Mouse (Mus musculus) stomach, embryonic 14.5 days (tissue): ENCODE measurements around the gene Ankrd34a. TPM values are rescaled to one million over a fixed set of nuclear protein-coding genes. Genes with fewer than 3 reads are reported as not detected.

ENCODE experiments used
- ATAC-seq: fragments of 200-750 bp; cut with Nextera tagmentation; 2 replicates; pipeline ENCODE4 v1.8.0; 2017; ENCODE audit warnings: low read depth, moderate TSS enrichment; ENCODE audit not compliant: insufficient number of reproducible peaks, insufficient read depth, low FRiP score
- H3K27ac ChIP-seq: fragments of 300-500 bp; sonication (generic); 2 replicates; pipeline ENCODE4 v1.5.1; 2014; ENCODE audit warnings: mild to moderate bottlenecking, low read length, moderate library complexity, mixed read lengths
- H3K27me3 ChIP-seq: fragments of 300-500 bp; sonication (generic); 2 replicates; pipeline ENCODE4 v1.6.1; 2014; ENCODE audit warnings: low read length, control low read depth, mixed read lengths; ENCODE audit not compliant: control insufficient read depth, insufficient read depth
- H3K36me3 ChIP-seq: fragments of 300-500 bp; sonication (generic); 2 replicates; pipeline ENCODE4 v1.6.1; 2014; ENCODE audit warnings: mild to moderate bottlenecking, control low read depth, low read length, moderate library complexity, mixed read lengths; ENCODE audit not compliant: control insufficient read depth, insufficient read depth
- H3K4me1 ChIP-seq: fragments of 300-500 bp; sonication (generic); 2 replicates; pipeline ENCODE4 v1.6.1; 2014; ENCODE audit warnings: low read length, control low read depth, mixed read lengths; ENCODE audit not compliant: control insufficient read depth, insufficient read depth
- H3K4me2 ChIP-seq: fragments of 300-500 bp; sonication (generic); replicated peaks from 2 replicates; pipeline ENCODE4 v1.6.1; 2014; ENCODE audit warnings: low read depth, low read length, control low read depth
- H3K4me3 ChIP-seq: fragments of 300-500 bp; sonication (generic); 2 replicates; pipeline ENCODE4 v1.5.1; 2014; ENCODE audit warnings: low read depth, low read length, control low read depth
- H3K9ac ChIP-seq: fragments of 300-500 bp; sonication (generic); replicated peaks from 2 replicates; pipeline ENCODE4 v1.6.1; 2014; ENCODE audit warnings: low read depth, mild to moderate bottlenecking, control low read depth, low read length, moderate library complexity, mixed read lengths
- H3K9me3 ChIP-seq: fragments of 300-500 bp; sonication (generic); 2 replicates; pipeline ENCODE4 v1.6.1; 2016; ENCODE audit warnings: low read depth, low read length, control low read depth; ENCODE audit not compliant: control insufficient read depth
- WGBS: fragments of 180-500 bp; shearing (Covaris S2); extraction: QIAGEN DNeasy Blood & Tissue Kit; methylation state at CpG from one replicate; pipeline ENCODE4 v1.1.7; 2014; 5-methylcytosine and 5-hydroxymethylcytosine counted together
- polyA plus RNA-seq: library from polyadenylated mRNA; unstranded; fragments of >200 nt; fragmentation: Nextera tagmentation; extraction: Ambion mirVana; gene quantifications from 2 replicates; pipeline ENCODE4 v1.2.1, GENCODE M21; 2014

Ankrd34a gene
- polyA plus RNA-seq, 1 experiment from 2014 or later, result 2.9 TPM

DNA sequence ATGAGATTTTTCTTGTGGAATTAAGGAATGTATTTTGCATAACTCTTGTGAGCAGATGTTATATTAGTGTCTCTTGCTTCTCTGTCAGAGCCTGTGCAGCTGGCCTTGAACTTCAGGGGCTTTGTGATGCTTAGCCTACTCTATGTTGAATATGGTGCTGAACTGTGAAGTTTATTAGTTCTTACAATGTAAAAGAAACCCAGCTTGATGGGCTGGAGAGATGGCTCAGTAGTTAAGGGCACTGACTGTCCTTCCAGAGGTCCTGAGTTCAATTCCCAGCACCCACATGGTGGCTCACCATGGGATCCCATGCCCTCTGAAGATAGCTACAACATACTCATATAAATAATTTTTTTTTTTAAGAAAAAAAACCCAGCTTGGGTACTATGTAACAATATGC lies 35.6 kb downstream of the Ankrd34a start:
- Histone ChIP-seq H3K9me3 (no peaks in the 10 kb centered on the region), H3K27me3 (no peaks in the 10 kb centered on the region), H3K9ac (no peak overlapping the region), H3K4me3 (no peak overlapping the region), H3K4me2 (no peak overlapping the region), H3K4me1 (peaks cover 12% of the 10 kb centered on the region), H3K27ac (no peak overlapping the region), H3K36me3 (peaks cover 21% of the 10 kb centered on the region)
- ATAC-seq, result no peak

DNA sequence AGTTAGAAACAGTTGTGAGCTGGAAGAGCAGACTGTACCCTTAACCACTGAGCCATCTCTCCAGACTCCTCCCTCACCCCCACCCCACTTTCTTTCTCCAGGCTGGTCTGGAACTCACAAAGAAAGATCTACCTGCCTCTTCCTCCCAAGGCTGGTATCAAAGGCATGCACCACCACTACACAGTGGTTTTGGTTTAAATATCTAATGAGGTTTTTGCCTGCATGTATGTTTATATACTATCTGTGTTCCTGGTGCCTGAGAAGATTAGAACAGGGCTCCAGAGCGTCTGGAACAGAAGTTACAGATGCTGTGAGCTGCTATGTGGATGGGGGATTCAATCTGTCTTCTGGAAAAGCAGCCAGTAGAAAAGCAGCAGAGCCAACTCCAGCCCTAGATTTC lies 37.6 kb downstream of the Ankrd34a start:
- Histone ChIP-seq H3K27ac (no peak overlapping the region), H3K27me3 (no peaks in the 10 kb centered on the region), H3K36me3 (peaks cover 31% of the 10 kb centered on the region), H3K9me3 (no peaks in the 10 kb centered on the region), H3K4me2 (no peak overlapping the region), H3K4me3 (no peak overlapping the region), H3K4me1 (peaks cover 12% of the 10 kb centered on the region), H3K9ac (no peak overlapping the region)
- 72% methylated on average over 1 of the region's 1 CpGs for WGBS
- ATAC-seq, result no peak

GRCm38 (mm10) chr3:96634928-96635879 lies 38.8 kb downstream of the Ankrd34a start, which contains the start of the genes Pex11b and Gm42957:
Gene Pex11b (plus strand): TSS chr3:96635376.
Gene Gm42957 (plus strand): TSS chr3:96635474.
- ATAC-seq, result peak; percentile 93
- 2% methylated on average over 60 of the region's 60 CpGs for WGBS
- Histone ChIP-seq H3K4me1 (peaks cover 12% of the 10 kb centered on the region), H3K36me3 (peaks cover 42% of the 10 kb centered on the region), H3K9me3 (no peaks in the 10 kb centered on the region), H3K4me2 (peak within 1 kb of the TSS; percentile 54), H3K9ac (peak within 1 kb of the TSS; percentile 43), H3K27ac (peak within 1 kb of the TSS; percentile 82), H3K4me3 (peak within 1 kb of the TSS; percentile 45), H3K27me3 (no peaks in the 10 kb centered on the region)

DNA sequence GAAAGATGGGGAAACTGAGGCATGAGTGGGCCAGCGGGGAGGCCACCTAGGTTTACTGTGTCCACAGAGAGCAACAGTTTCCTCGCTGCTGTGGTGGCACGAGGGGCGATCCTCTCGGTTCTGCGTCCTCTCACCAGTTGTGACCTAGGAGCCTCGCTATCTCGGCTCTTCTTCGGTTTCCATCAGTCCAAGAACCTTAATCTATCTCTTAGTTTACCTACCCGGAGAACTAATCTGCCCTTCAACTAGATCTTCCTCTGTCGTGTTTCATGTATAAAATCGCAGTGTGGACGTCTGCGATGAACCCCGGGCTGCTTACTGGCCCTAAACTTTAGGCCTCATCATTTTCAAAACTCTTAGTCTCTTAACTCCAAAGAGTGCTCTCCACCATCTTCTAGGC lies 39.5 kb downstream of the Ankrd34a start:
- H3K4me3 ChIP-seq, result peak overlapping the region; percentile 45
- peaks cover 10% of the 10 kb centered on the region for H3K4me1 ChIP-seq
- H3K36me3 ChIP-seq, result peaks cover 43% of the 10 kb centered on the region
- ATAC-seq, result no peak
- 8% methylated on average over 15 of the region's 15 CpGs for WGBS
- no peaks in the 10 kb centered on the region for H3K9me3 ChIP-seq
- H3K27me3 ChIP-seq, result no peaks in the 10 kb centered on the region
- H3K9ac ChIP-seq, result peak overlapping the region; percentile 43
- peak overlapping the region; percentile 54 for H3K4me2 ChIP-seq
- peak overlapping the region; percentile 82; the same call in 1 of the 2 replicates for H3K27ac ChIP-seq

- H3K36me3 ChIP-seq, result peaks cover 44% of the 10 kb centered on the region
- peak overlapping the region; percentile 54 for H3K4me2 ChIP-seq
- H3K27ac ChIP-seq, result no peak overlapping the region
- H3K9ac ChIP-seq, result peak overlapping the region; percentile 43; the same call in 1 of the 2 replicates
- peak overlapping the region; percentile 45 for H3K4me3 ChIP-seq
- H3K4me1 ChIP-seq, result peaks cover 10% of the 10 kb centered on the region
- 69% methylated on average over 11 of the region's 11 CpGs for WGBS
- ATAC-seq, result no peak
- no peaks in the 10 kb centered on the region for H3K27me3 ChIP-seq
- H3K9me3 ChIP-seq, result no peaks in the 10 kb centered on the region
These were observed 40.0 kb downstream of the Ankrd34a start for GRCm38 (mm10) chr3:96636448-96636847.

- Histone ChIP-seq H3K4me1 (peaks cover 10% of the 10 kb centered on the region), H3K27ac (no peak overlapping the region), H3K36me3 (peaks cover 36% of the 10 kb centered on the region), H3K9ac (no peak overlapping the region), H3K27me3 (no peaks in the 10 kb centered on the region), H3K9me3 (no peaks in the 10 kb centered on the region), H3K4me3 (no peak overlapping the region), H3K4me2 (no peak overlapping the region)
- no peak for ATAC-seq
- 86% methylated on average over 1 of the region's 1 CpGs for WGBS
These were observed 42.8 kb downstream of the Ankrd34a start for GRCm38 (mm10) chr3:96639219-96639618.

DNA sequence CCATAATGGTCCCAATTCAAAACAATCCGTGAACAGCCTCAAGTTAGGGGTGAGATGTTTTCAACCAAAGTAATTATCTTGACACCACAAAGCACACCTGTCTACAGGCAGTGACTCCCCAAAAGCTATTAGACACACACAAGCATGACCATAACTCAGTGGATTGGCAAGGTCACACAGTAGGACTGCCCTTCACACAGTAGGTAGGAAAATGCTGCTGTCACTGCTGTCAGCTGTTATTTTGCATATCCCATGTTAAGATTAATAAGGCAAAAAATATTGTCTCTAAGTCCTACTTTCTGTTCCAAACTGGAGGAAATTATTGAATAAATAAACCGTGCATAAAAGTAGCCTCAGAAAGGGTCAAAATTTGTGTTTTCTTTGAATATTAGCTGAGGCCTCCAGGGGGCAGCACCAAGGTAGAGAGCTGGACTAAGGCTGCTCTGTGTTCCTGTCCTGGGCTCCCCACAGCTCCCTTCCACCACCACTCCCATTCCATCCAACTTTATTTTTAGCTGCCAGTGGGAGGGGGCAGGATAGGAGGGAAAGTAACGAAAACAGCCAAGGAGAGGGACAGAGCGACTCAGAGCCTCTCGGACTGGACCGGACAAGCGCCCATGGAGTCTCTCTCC lies 48.7 kb downstream of the Ankrd34a start, which contains the start of gene Itga10:
Gene Itga10 (plus strand): TSS at position 567 of the 632 bp plus-strand sequence.
- 47% methylated on average over 7 of the region's 7 CpGs for WGBS
- no peak for ATAC-seq

GRCm38 (mm10) chr3:96647365-96647764 lies 50.9 kb downstream of the Ankrd34a start:
- Histone ChIP-seq H3K36me3 (peaks cover 10% of the 10 kb centered on the region), H3K27me3 (no peaks in the 10 kb centered on the region), H3K9me3 (no peaks in the 10 kb centered on the region), H3K4me2 (no peak overlapping the region), H3K4me1 (no peaks in the 10 kb centered on the region), H3K4me3 (no peak overlapping the region), H3K27ac (no peak overlapping the region), H3K9ac (no peak overlapping the region)
- ATAC-seq, result no peak
- 80% methylated on average over 3 of the region's 3 CpGs for WGBS

More for the DNA sequence above, 48.7 kb downstream of the Ankrd34a start, which contains the start of gene Itga10:
- Histone ChIP-seq H3K4me1 (no peaks in the 10 kb centered on the region), H3K4me2 (no peak within 1 kb of the TSS), H3K27me3 (no peaks in the 10 kb centered on the region), H3K9ac (no peak within 1 kb of the TSS), H3K9me3 (no peaks in the 10 kb centered on the region), H3K36me3 (peaks cover 18% of the 10 kb centered on the region), H3K4me3 (no peak within 1 kb of the TSS), H3K27ac (no peak within 1 kb of the TSS)
